Mouse (Mus musculus): ENCODE results near the gene Tomm20l.

Tomm20l gene

GRCm38 (mm10) chr12:71150167-71150566 is 38.9 kb downstream of the Tomm20l start:
- no peak for DNase-seq (ENCODE audit: low spot score in 2 of 2)

- no peak for DNase-seq (ENCODE audit: low spot score in 2 of 2)
Observed at GRCm38 (mm10) chr12:71154979-71155378, 43.8 kb downstream of the Tomm20l start.

GRCm38 (mm10) chr12:71157974-71158373 is 46.7 kb downstream of the Tomm20l start:
- no peak for DNase-seq (ENCODE audit: low spot score in 2 of 2)

- DNase-seq (ENCODE audit: low spot score in 2 of 2), result no peak
Observed at GRCm38 (mm10) chr12:71164410-71164809, 53.2 kb downstream of the Tomm20l start.

GRCm38 (mm10) chr12:71169911-71170310 is 58.7 kb downstream of the Tomm20l start:
- no peak for DNase-seq (ENCODE audit: low spot score in 2 of 2)

Data from left cerebral cortex, adult 9 months (tissue).